Mouse (Mus musculus) yolk sac, embryonic 10.5 days (tissue): ENCODE measurements around the gene Sval1.

Experiments used
- DNase-seq: peaks from one replicate; pipeline ENCODE4 v3.0.0-alpha.2; 2017; ENCODE audit warnings: low spot score

The Sval1 gene

GRCm38 (mm10) chr6:41951330-41951729, at the start of gene Sval1:
Gene Sval1 (plus strand): TSS chr6:41951630.
- DNase-seq = no peak

- no peak for DNase-seq
Observed at GRCm38 (mm10) chr6:41911625-41912024, 39.8 kb upstream of the Sval1 start.

- DNase-seq = no peak
Observed at GRCm38 (mm10) chr6:41914883-41915282, 36.5 kb upstream of the Sval1 start.

- DNase-seq = no peak
Observed at GRCm38 (mm10) chr6:41967840-41968239, 16.4 kb downstream of the Sval1 start, which contains the start of gene Sval3. Gene Sval3 (plus strand): TSS chr6:41968140.
